Mouse (Mus musculus) heart, postnatal 0 days (tissue): ENCODE data around the gene Celsr3.

ENCODE experiments used
- CTCF ChIP-seq: IDR thresholded peaks from 2 replicates; pipeline ENCODE4 v1.5.1; 2016; ENCODE audit warnings: antibody characterized with exemption, control low read depth, low read depth
- EP300 ChIP-seq: IDR thresholded peaks from 2 replicates; pipeline ENCODE4 v1.6.1; 2016; ENCODE audit warnings: antibody characterized with exemption, low read depth

- TF ChIP-seq EP300 (no peak), CTCF (no peak)
These were observed 22.3 kb downstream of the Celsr3 start for GRCm38 (mm10) chr9:108848419-108848818.
